Mouse (Mus musculus): ENCODE measurements around the gene Scp2. TPM values are rescaled to one million over a fixed set of nuclear protein-coding genes. Genes with fewer than 3 reads are reported as not detected.

Scp2 gene
- polyA plus RNA-seq, 1 experiment from 2014 or later = 363 TPM

- no peaks in the 10 kb centered on the region for H3K9me3 ChIP-seq (replicated peaks; ENCODE audit: low read length)
- peaks cover 9% of the 10 kb centered on the region for H3K4me1 ChIP-seq (replicated peaks; ENCODE audit: insufficient read depth, low read length)
- no peak for TF ChIP-seq CTCF (IDR thresholded peaks at IDR 0.05; ENCODE audit: low read depth)
- peaks cover 8% of the 10 kb centered on the region; the same call in 1 of the 2 replicates for H3K36me3 ChIP-seq (ENCODE audit: insufficient read depth, low read length)
- 84% methylated on average over 2 of the region's 2 CpGs for WGBS
- H3K9ac ChIP-seq (ENCODE audit: low read depth, low read length) = no peak overlapping the region
- H3K4me3 ChIP-seq (replicated peaks; ENCODE audit: low read depth, low read length) = no peak overlapping the region
- DNase-seq (ENCODE audit: low spot score) (no peak), ATAC-seq (replicated peaks; ENCODE audit: low FRiP score, low read depth) (no peak)
- no peaks in the 10 kb centered on the region for H3K27me3 ChIP-seq (ENCODE audit: insufficient read depth, low read length)
- no peak overlapping the region for H3K27ac ChIP-seq
- H3K4me2 ChIP-seq (ENCODE audit: low read length) = no peak overlapping the region
Measured at GRCm38 (mm10) chr4:108068081-108068480, 76.7 kb downstream of the Scp2 start.

GRCm38 (mm10) chr4:108067261-108067660, 77.5 kb downstream of the Scp2 start:
- Histone ChIP-seq H3K36me3 (ENCODE audit: insufficient read depth, low read length) (peaks cover 12% of the 10 kb centered on the region; the same call in 1 of the 2 replicates), H3K27ac (no peak overlapping the region), H3K4me3 (replicated peaks; ENCODE audit: low read depth, low read length) (no peak overlapping the region), H3K4me2 (ENCODE audit: low read length) (no peak overlapping the region), H3K4me1 (replicated peaks; ENCODE audit: insufficient read depth, low read length) (peaks cover 9% of the 10 kb centered on the region), H3K9me3 (replicated peaks; ENCODE audit: low read length) (no peaks in the 10 kb centered on the region), H3K27me3 (ENCODE audit: insufficient read depth, low read length) (no peaks in the 10 kb centered on the region), H3K9ac (ENCODE audit: low read depth, low read length) (no peak overlapping the region)
- ATAC-seq (replicated peaks; ENCODE audit: low FRiP score, low read depth) = no peak
- TF ChIP-seq CTCF (IDR thresholded peaks at IDR 0.05; ENCODE audit: low read depth) = no peak
- no peak for DNase-seq (ENCODE audit: low spot score)
- WGBS = 90% methylated on average over 7 of the region's 7 CpGs

GRCm38 (mm10) chr4:108066569-108066968, 78.2 kb downstream of the Scp2 start:
- no peak overlapping the region for H3K9ac ChIP-seq (ENCODE audit: low read depth, low read length)
- peaks cover 9% of the 10 kb centered on the region for H3K4me1 ChIP-seq (replicated peaks; ENCODE audit: insufficient read depth, low read length)
- WGBS = 83% methylated on average over 4 of the region's 4 CpGs
- peaks cover 13% of the 10 kb centered on the region; the same call in 1 of the 2 replicates for H3K36me3 ChIP-seq (ENCODE audit: insufficient read depth, low read length)
- no peaks in the 10 kb centered on the region for H3K9me3 ChIP-seq (replicated peaks; ENCODE audit: low read length)
- H3K4me3 ChIP-seq (replicated peaks; ENCODE audit: low read depth, low read length) = no peak overlapping the region
- H3K27me3 ChIP-seq (ENCODE audit: insufficient read depth, low read length) = no peaks in the 10 kb centered on the region
- no peak for TF ChIP-seq CTCF (IDR thresholded peaks at IDR 0.05; ENCODE audit: low read depth)
- no peak for DNase-seq (ENCODE audit: low spot score)
- no peak overlapping the region for H3K27ac ChIP-seq
- no peak overlapping the region for H3K4me2 ChIP-seq (ENCODE audit: low read length)
- peak; percentile 59; the same call in 1 of the 2 replicates for ATAC-seq (replicated peaks; ENCODE audit: low FRiP score, low read depth)

- H3K27me3 ChIP-seq (ENCODE audit: insufficient read depth, low read length) = no peaks in the 10 kb centered on the region
- peaks cover 13% of the 10 kb centered on the region; the same call in 1 of the 2 replicates for H3K36me3 ChIP-seq (ENCODE audit: insufficient read depth, low read length)
- ATAC-seq (replicated peaks; ENCODE audit: low FRiP score, low read depth) = no peak
- H3K9me3 ChIP-seq (replicated peaks; ENCODE audit: low read length) = no peaks in the 10 kb centered on the region
- no peak for DNase-seq (ENCODE audit: low spot score)
- no peak overlapping the region for H3K9ac ChIP-seq (ENCODE audit: low read depth, low read length)
- no peak overlapping the region for H3K4me2 ChIP-seq (ENCODE audit: low read length)
- H3K4me1 ChIP-seq (replicated peaks; ENCODE audit: insufficient read depth, low read length) = peaks cover 6% of the 10 kb centered on the region
- no peak for TF ChIP-seq CTCF (IDR thresholded peaks at IDR 0.05; ENCODE audit: low read depth)
- WGBS = 81% methylated on average over 2 of the region's 2 CpGs
- H3K4me3 ChIP-seq (replicated peaks; ENCODE audit: low read depth, low read length) = no peak overlapping the region
- H3K27ac ChIP-seq = no peak overlapping the region
Measured at GRCm38 (mm10) chr4:108065176-108065844, 79.5 kb downstream of the Scp2 start.

GRCm38 (mm10) chr4:108063616-108064015, 81.2 kb downstream of the Scp2 start:
- H3K27me3 ChIP-seq (ENCODE audit: insufficient read depth, low read length) = no peaks in the 10 kb centered on the region

GRCm38 (mm10) chr4:108062524-108062923, 82.3 kb downstream of the Scp2 start:
- ATAC-seq (replicated peaks; ENCODE audit: low FRiP score, low read depth) = no peak
- no peak for DNase-seq (ENCODE audit: low spot score)
- WGBS = 92% methylated on average over 5 of the region's 5 CpGs
- H3K4me1 ChIP-seq (replicated peaks; ENCODE audit: insufficient read depth, low read length) = no peaks in the 10 kb centered on the region
- H3K27ac ChIP-seq = no peak overlapping the region
- TF ChIP-seq CTCF (IDR thresholded peaks at IDR 0.05; ENCODE audit: low read depth) = no peak
- no peak overlapping the region for H3K9ac ChIP-seq (ENCODE audit: low read depth, low read length)
- H3K27me3 ChIP-seq (ENCODE audit: insufficient read depth, low read length) = no peaks in the 10 kb centered on the region
- H3K36me3 ChIP-seq (ENCODE audit: insufficient read depth, low read length) = peaks cover 25% of the 10 kb centered on the region
- no peak overlapping the region for H3K4me2 ChIP-seq (ENCODE audit: low read length)
- no peak overlapping the region for H3K4me3 ChIP-seq (replicated peaks; ENCODE audit: low read depth, low read length)
- H3K9me3 ChIP-seq (replicated peaks; ENCODE audit: low read length) = no peaks in the 10 kb centered on the region

More at GRCm38 (mm10) chr4:108063616-108064015, 81.2 kb downstream of the Scp2 start:
- no peak overlapping the region for H3K27ac ChIP-seq
- DNase-seq (ENCODE audit: low spot score) = no peak
- TF ChIP-seq CTCF (IDR thresholded peaks at IDR 0.05; ENCODE audit: low read depth) = no peak
- H3K36me3 ChIP-seq (ENCODE audit: insufficient read depth, low read length) = peaks cover 25% of the 10 kb centered on the region
- H3K4me2 ChIP-seq (ENCODE audit: low read length) = no peak overlapping the region
- no peak for ATAC-seq (replicated peaks; ENCODE audit: low FRiP score, low read depth)
- no peak overlapping the region for H3K9ac ChIP-seq (ENCODE audit: low read depth, low read length)
- H3K4me3 ChIP-seq (replicated peaks; ENCODE audit: low read depth, low read length) = no peak overlapping the region
- 78% methylated on average over 6 of the region's 6 CpGs for WGBS
- H3K9me3 ChIP-seq (replicated peaks; ENCODE audit: low read length) = no peaks in the 10 kb centered on the region
- H3K4me1 ChIP-seq (replicated peaks; ENCODE audit: insufficient read depth, low read length) = no peaks in the 10 kb centered on the region

All from kidney, postnatal 0 days (tissue).